Mouse (Mus musculus) frontal cortex, adult 2 months (tissue): ENCODE results near the gene Rbpjl. TPM values are rescaled to one million over a fixed set of nuclear protein-coding genes. Genes with fewer than 3 reads are reported as not detected.

Source experiments
- polyA plus RNA-seq: library from polyadenylated mRNA; depleted of rRNA; stranded (reverse); fragments of >200 nt; gene quantifications from 2 replicates; pipeline ENCODE4 v1.2.3, GENCODE M21; 2012; rRNA removed

Rbpjl gene
- polyA plus RNA-seq, 1 experiment, result 1.8 TPM

Other genes starting within 250 kb of the Rbpjl start
- gene Kcns1, start 232.0 kb upstream of the Rbpjl start, polyA plus RNA-seq, result 4.9 and 7.1 TPM in 2 replicates
- not detected in 2 replicates for gene Wfdc5, start 220.4 kb upstream of the Rbpjl start, polyA plus RNA-seq
- not detected in 2 replicates for gene Wfdc12, start 212.5 kb upstream of the Rbpjl start, polyA plus RNA-seq
- gene Wfdc15a, start 203.0 kb upstream of the Rbpjl start, polyA plus RNA-seq, result not detected in 2 replicates
- gene Wfdc15b, start 181.5 kb upstream of the Rbpjl start, polyA plus RNA-seq, result 0.38 TPM in 1 of 2 replicates, not detected in the other
- gene Svs2, start 164.7 kb upstream of the Rbpjl start, polyA plus RNA-seq, result not detected in 2 replicates
- gene Svs3b, start 146.5 kb upstream of the Rbpjl start, polyA plus RNA-seq, result not detected in 2 replicates
- not detected in 2 replicates for gene Svs4, start 124.7 kb upstream of the Rbpjl start, polyA plus RNA-seq
- gene Svs3a, start 113.9 kb upstream of the Rbpjl start, polyA plus RNA-seq, result not detected in 2 replicates
- not detected in 2 replicates for gene Svs6, start 86.4 kb upstream of the Rbpjl start, polyA plus RNA-seq
- not detected in 2 replicates for gene Svs5, start 70.4 kb upstream of the Rbpjl start, polyA plus RNA-seq
- gene Slpi, start 14.0 kb upstream of the Rbpjl start, polyA plus RNA-seq, result 0.67 and 0.68 TPM in 2 replicates
- 25.8 and 25.9 TPM in 2 replicates for gene Matn4, start 2.0 kb downstream of the Rbpjl start, polyA plus RNA-seq
- 45.0 and 46.5 TPM in 2 replicates for gene Sdc4, start 40.7 kb downstream of the Rbpjl start, polyA plus RNA-seq
- gene Sys1, start 53.8 kb downstream of the Rbpjl start, polyA plus RNA-seq, result 58.1 and 59.1 TPM in 2 replicates
- 9.3 and 10.0 TPM in 2 replicates for gene Gm20458, start 57.8 kb downstream of the Rbpjl start, polyA plus RNA-seq
- not detected in 2 replicates for gene Trp53tg5, start 70.6 kb downstream of the Rbpjl start, polyA plus RNA-seq
- gene Dbndd2, start 83.0 kb downstream of the Rbpjl start, polyA plus RNA-seq, result 182 and 219 TPM in 2 replicates
- 80.6 and 84.7 TPM in 2 replicates for gene Pigt, start 94.4 kb downstream of the Rbpjl start, polyA plus RNA-seq
- gene Wfdc2, start 159.3 kb downstream of the Rbpjl start, polyA plus RNA-seq, result 0.76 and 1.2 TPM in 2 replicates
- not detected in 2 replicates for gene Spint3, start 170.3 kb downstream of the Rbpjl start, polyA plus RNA-seq
- gene Wfdc6a, start 182.3 kb downstream of the Rbpjl start, polyA plus RNA-seq, result 0.12 TPM in 1 of 2 replicates, not detected in the other
- not detected in 2 replicates for gene Eppin, start 190.5 kb downstream of the Rbpjl start, polyA plus RNA-seq
- not detected in 2 replicates for gene Wfdc6b, start 210.4 kb downstream of the Rbpjl start, polyA plus RNA-seq
- not detected in 2 replicates for gene Wfdc8, start 210.5 kb downstream of the Rbpjl start, polyA plus RNA-seq
- not detected in 2 replicates for gene Wfdc16, start 235.7 kb downstream of the Rbpjl start, polyA plus RNA-seq